Mouse (Mus musculus) limb, embryonic 13.5 days (tissue): ENCODE measurements at regions not wholly inside any gene's neighbourhood (a gene's known extent, or its start where the extent isn't known, plus 50 kb on each side); places are given as distances from the start of the nearest gene placed in this dataset.

ENCODE experiments used
- ATAC-seq: fragments of 200-750 bp; cut with Nextera tagmentation; 2 replicates; pipeline ENCODE4 v1.8.0; 2017; ENCODE audit warnings: low read depth, moderate number of reproducible peaks, moderate TSS enrichment; ENCODE audit not compliant: low FRiP score
- H3K27ac ChIP-seq: fragments of 300-500 bp; sonication (generic); 2 replicates; pipeline ENCODE4 v1.5.1; 2015; ENCODE audit warnings: inconsistent platforms, mild to moderate bottlenecking, moderate library complexity
- H3K27me3 ChIP-seq: fragments of 300-500 bp; sonication (generic); 2 replicates; pipeline ENCODE4 v1.6.1; 2015; ENCODE audit warnings: mild to moderate bottlenecking, inconsistent platforms
- H3K36me3 ChIP-seq: fragments of 300-500 bp; sonication (generic); 2 replicates; pipeline ENCODE4 v1.6.1; 2015; ENCODE audit warnings: inconsistent platforms, mild to moderate bottlenecking, moderate library complexity
- H3K4me1 ChIP-seq: fragments of 300-500 bp; sonication (generic); 2 replicates; pipeline ENCODE4 v1.6.1; 2015; ENCODE audit warnings: inconsistent platforms
- H3K4me2 ChIP-seq: fragments of 300-500 bp; sonication (generic); replicated peaks from 2 replicates; pipeline ENCODE4 v1.6.1; 2015; ENCODE audit warnings: inconsistent platforms, mild to moderate bottlenecking, moderate library complexity
- H3K4me3 ChIP-seq: fragments of 300-500 bp; sonication (generic); 2 replicates; pipeline ENCODE4 v1.5.1; 2015; ENCODE audit warnings: moderate library complexity, mild to moderate bottlenecking, inconsistent platforms
- H3K9ac ChIP-seq: fragments of 300-500 bp; sonication (generic); 2 replicates; pipeline ENCODE4 v1.6.1; 2015; ENCODE audit warnings: mild to moderate bottlenecking, inconsistent platforms
- H3K9me3 ChIP-seq: fragments of 300-500 bp; sonication (generic); 2 replicates; pipeline ENCODE4 v1.6.1; 2016; ENCODE audit warnings: inconsistent platforms
- WGBS: fragments of 180-500 bp; shearing (Covaris S2); methylation state at CpG from one replicate; pipeline ENCODE4 v1.1.7; 2015; 5-methylcytosine and 5-hydroxymethylcytosine counted together

DNA sequence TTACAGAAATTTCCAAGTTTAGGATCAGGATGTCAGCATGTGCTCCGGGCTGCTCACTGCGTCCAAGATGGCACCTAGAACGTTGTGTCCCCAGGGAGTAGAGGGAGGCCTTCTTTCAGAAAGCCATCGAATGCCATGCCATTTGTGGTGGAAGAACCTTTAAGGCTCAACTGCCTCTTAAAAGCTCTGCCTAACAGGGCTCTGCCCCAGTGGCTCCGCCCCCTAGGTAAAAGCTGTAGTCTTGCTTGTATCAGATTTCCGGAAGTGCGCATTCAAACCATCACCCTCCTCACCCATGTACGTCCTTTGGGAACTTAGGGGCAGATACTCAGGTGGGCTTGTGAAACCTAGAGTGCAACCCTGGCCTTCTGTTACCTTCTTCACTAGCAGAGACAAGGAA, 54.0 kb upstream of the Psmd7 start:
- H3K27ac ChIP-seq: no peak overlapping the region
- H3K36me3 ChIP-seq: no peaks in the 10 kb centered on the region
- no peaks in the 10 kb centered on the region for H3K4me1 ChIP-seq
- no peaks in the 10 kb centered on the region for H3K9me3 ChIP-seq
- ATAC-seq: no peak
- H3K27me3 ChIP-seq: no peaks in the 10 kb centered on the region
- no peak overlapping the region for H3K9ac ChIP-seq
- no peak overlapping the region for H3K4me2 ChIP-seq
- no peak overlapping the region for H3K4me3 ChIP-seq
- WGBS: 74% methylated on average over 8 of the region's 8 CpGs

DNA sequence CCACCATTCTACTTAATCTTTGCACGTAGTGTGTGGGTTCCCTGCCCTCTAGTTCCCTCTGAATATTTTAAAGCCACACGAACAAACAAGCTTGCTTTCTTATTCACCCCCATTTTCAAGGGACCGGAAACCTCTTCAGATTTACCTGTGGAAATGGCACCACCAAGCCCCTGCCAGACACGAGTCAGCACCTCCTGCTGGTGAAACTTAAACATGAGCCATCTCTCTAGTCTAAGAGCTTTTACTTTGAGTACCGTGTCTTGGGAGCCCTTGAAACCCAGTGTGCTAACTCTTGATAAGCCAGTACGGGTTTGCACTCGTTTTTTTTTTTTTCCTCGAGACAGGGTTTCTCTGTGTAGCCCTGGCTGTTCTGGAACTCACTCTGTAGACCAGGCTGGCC, 59.7 kb upstream of the Psmd7 start:
- ATAC-seq: no peak
- Histone ChIP-seq H3K4me3 (no peak overlapping the region), H3K36me3 (no peaks in the 10 kb centered on the region), H3K27me3 (no peaks in the 10 kb centered on the region), H3K9ac (no peak overlapping the region), H3K4me2 (no peak overlapping the region), H3K4me1 (peaks cover 22% of the 10 kb centered on the region), H3K27ac (no peak overlapping the region), H3K9me3 (no peaks in the 10 kb centered on the region)
- WGBS: 88% methylated on average over 8 of the region's 8 CpGs

DNA sequence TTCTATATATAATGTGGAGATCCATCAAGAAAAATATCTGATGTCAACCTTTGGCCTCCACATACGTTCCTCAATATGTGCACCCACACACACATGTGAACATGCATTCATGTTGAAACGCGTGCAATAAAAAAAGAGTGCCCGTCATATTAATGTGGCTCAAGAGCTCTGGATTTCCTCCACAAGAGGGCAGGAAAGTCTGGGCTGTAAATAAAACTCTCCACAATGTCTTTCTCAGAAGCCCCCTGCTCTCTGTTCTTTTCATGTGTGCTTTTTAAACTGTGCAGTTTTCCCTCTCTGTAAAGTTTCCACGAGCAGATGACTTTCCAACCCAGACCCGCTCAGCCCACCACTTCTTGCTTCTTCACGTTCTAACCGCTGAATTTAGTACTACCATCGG, 62.0 kb upstream of the Psmd7 start:
- ATAC-seq: no peak
- H3K4me3 ChIP-seq: no peak overlapping the region
- H3K27ac ChIP-seq: no peak overlapping the region
- no peak overlapping the region for H3K9ac ChIP-seq
- H3K9me3 ChIP-seq: no peaks in the 10 kb centered on the region
- no peaks in the 10 kb centered on the region for H3K27me3 ChIP-seq
- 70% methylated on average over 9 of the region's 9 CpGs for whole genome bisulfite sequencing
- H3K4me2 ChIP-seq: no peak overlapping the region
- peaks cover 22% of the 10 kb centered on the region for H3K4me1 ChIP-seq
- no peaks in the 10 kb centered on the region for H3K36me3 ChIP-seq

DNA sequence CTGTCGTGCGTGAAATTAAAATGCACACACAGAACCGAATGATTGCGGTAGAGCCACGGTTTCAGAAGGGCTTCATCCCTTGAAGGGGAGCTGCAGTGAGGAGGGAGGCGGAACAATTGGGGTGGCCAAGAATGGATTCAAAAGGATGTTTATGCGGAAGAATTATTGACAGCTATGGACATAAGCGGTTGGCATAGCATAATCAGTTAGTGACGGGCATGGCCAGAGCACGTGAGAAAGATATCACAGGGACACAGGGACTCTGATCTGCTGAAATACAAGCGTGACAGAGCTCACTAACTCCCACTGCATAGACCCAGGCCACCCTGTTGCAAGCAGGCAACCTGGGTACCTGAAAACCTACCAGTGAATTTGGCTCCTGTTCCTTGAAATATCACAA, 63.2 kb upstream of the Psmd7 start:
- Histone ChIP-seq H3K4me2 (no peak overlapping the region), H3K36me3 (no peaks in the 10 kb centered on the region), H3K4me1 (peaks cover 22% of the 10 kb centered on the region), H3K9ac (no peak overlapping the region), H3K27ac (peak overlapping the region; percentile 74), H3K27me3 (no peaks in the 10 kb centered on the region), H3K9me3 (no peaks in the 10 kb centered on the region), H3K4me3 (no peak overlapping the region)
- ATAC-seq: no peak
- WGBS: 78% methylated on average over 11 of the region's 11 CpGs

DNA sequence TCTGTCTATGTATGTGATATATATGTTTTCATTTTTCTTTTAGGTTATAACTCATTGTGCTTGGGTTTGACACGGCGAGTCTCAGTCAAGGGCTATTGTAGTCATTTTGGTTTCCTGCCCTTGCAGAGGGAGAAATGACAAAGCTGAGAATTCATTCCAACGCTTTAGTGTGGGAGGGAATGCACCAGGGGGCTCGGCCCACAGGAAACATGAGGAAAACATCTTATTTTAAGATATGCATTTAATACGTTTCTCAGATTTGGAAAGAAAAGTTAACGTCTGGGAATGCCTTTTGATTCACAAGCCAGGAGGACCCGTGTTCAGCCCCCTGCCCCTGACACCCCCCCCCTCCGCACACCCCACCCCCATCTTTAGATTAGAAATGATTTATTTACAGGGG, 64.0 kb upstream of the Psmd7 start:
- Histone ChIP-seq H3K4me2 (peak overlapping the region; percentile 28), H3K36me3 (no peaks in the 10 kb centered on the region), H3K9me3 (no peaks in the 10 kb centered on the region), H3K4me1 (peaks cover 22% of the 10 kb centered on the region), H3K27me3 (no peaks in the 10 kb centered on the region), H3K4me3 (no peak overlapping the region), H3K27ac (peak overlapping the region; percentile 74; the same call in 1 of the 2 replicates), H3K9ac (no peak overlapping the region)
- no peak for ATAC-seq
- WGBS: 31% methylated on average over 8 of the region's 8 CpGs

DNA sequence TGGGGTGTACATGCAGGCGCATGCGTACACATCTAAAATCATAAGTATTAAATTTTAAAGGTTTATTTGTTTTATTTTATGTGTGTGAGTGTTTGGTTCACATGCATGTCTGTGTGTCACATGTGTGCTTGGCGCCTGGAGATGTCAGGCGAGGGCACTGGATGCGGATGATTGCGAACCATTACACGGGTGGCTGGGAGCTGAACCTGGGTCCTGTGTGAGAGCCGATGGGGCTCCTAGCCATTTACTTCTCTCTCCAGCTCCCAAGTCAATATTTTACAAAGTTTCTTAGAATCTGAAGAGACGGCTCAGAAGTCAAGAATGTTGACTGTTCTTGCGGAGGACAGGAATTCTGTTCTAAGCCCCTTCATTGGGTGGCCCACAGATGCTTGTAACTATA, 65.4 kb upstream of the Psmd7 start:
- Histone ChIP-seq H3K9ac (no peak overlapping the region), H3K9me3 (no peaks in the 10 kb centered on the region), H3K27me3 (no peaks in the 10 kb centered on the region), H3K27ac (peak overlapping the region; percentile 16; the same call in 1 of the 2 replicates), H3K36me3 (no peaks in the 10 kb centered on the region), H3K4me1 (peaks cover 22% of the 10 kb centered on the region), H3K4me3 (no peak overlapping the region), H3K4me2 (no peak overlapping the region)
- 88% methylated on average over 10 of the region's 10 CpGs for WGBS
- no peak for ATAC-seq

DNA sequence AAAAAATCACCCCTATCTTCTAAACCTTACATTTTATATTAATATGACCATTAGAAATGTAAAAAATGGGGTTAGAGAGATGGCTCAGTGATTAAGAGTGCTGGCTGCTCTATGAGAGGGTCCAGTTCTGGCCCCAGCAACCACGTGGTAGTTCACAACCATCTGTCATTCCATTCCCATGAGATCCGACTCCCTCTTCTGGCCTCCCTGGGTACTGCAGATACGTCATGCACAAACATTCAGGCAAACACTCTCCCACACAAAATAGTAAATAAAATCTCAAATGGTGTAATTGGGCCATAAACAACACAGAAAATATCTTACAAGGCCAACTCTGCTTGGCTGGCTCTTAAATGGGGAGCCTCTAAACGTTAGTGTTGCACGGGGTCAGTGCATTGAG, 68.4 kb upstream of the Psmd7 start:
- 79% methylated on average over 5 of the region's 5 CpGs for WGBS
- Histone ChIP-seq H3K36me3 (no peaks in the 10 kb centered on the region), H3K4me2 (no peak overlapping the region)

DNA sequence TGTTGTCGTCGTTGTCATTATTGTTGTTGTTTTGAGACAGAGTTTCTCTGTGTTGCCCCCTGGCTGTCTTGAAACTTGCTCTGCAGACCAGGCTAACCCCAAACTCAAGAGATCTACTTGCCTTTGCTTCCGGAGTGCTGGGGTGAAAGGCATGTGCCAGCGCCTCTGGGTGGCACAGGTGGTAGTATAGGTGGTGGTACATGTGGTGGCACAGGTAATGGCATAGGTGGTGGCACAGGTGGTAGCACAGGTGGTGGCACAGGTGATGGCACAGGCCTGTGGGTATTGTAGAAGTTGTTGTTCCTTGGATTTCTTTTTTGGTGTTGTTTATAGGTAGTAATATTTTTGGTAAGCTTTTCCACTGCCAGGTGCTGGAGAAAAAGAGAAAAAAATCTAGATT, 69.5 kb upstream of the Psmd7 start:
- Histone ChIP-seq H3K36me3 (no peaks in the 10 kb centered on the region), H3K4me1 (no peaks in the 10 kb centered on the region), H3K9me3 (no peaks in the 10 kb centered on the region), H3K27ac (no peak overlapping the region), H3K27me3 (no peaks in the 10 kb centered on the region), H3K4me3 (no peak overlapping the region), H3K4me2 (no peak overlapping the region), H3K9ac (no peak overlapping the region)
- 94% methylated on average over 4 of the region's 4 CpGs for WGBS
- ATAC-seq: no peak

More for the DNA sequence above, 68.4 kb upstream of the Psmd7 start:
- peaks cover 10% of the 10 kb centered on the region for H3K4me1 ChIP-seq
- no peaks in the 10 kb centered on the region for H3K9me3 ChIP-seq
- no peaks in the 10 kb centered on the region for H3K27me3 ChIP-seq
- ATAC-seq: no peak
- no peak overlapping the region for H3K27ac ChIP-seq
- no peak overlapping the region for H3K4me3 ChIP-seq
- H3K9ac ChIP-seq: no peak overlapping the region

DNA sequence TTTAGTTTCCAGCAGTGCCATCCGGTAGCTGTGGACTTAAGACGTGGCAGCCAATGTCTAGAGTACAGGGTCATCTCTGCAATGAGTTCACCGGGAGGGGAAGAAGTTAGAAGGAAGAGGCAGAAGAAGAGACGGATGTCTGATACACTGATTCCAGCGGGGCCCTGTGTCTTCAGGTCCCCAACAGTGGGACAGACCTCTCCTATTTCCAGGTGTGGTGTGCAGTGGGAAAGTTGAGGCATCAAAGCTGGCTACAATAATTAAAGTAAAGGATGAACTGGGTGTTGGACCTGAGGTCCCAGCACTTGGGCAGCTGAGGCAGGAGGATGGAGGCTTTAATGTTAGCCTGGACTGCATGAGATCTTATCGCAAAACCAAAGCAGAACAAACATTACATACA, 70.1 kb upstream of the Psmd7 start:
- whole genome bisulfite sequencing: 92% methylated on average over 6 of the region's 6 CpGs
- Histone ChIP-seq H3K27ac (no peak overlapping the region), H3K4me2 (no peak overlapping the region), H3K36me3 (no peaks in the 10 kb centered on the region), H3K27me3 (no peaks in the 10 kb centered on the region), H3K9me3 (no peaks in the 10 kb centered on the region), H3K9ac (no peak overlapping the region), H3K4me1 (no peaks in the 10 kb centered on the region), H3K4me3 (no peak overlapping the region)
- ATAC-seq: no peak

DNA sequence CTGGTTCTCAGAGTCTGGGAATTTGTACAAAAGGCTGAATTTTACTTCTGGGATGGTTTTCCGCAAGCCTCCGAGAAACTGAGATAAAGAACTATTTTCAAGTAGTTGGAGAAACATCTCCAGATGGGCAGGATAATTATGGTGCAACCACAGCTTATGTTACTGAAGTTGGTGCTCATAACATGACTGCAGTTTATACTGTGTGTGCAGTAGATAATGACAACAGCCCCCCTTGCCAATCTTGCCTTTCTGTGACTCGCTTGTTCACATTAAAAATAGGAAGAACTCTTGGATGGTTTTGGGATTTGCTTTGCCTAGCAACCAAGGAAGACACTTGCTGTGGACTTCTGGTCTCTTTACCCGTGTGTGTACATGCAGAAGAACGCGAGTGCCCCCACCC, 72.4 kb upstream of the Psmd7 start:
- Histone ChIP-seq H3K9me3 (no peaks in the 10 kb centered on the region), H3K9ac (no peak overlapping the region), H3K27ac (no peak overlapping the region), H3K4me1 (no peaks in the 10 kb centered on the region), H3K27me3 (no peaks in the 10 kb centered on the region), H3K36me3 (no peaks in the 10 kb centered on the region), H3K4me3 (no peak overlapping the region), H3K4me2 (no peak overlapping the region)
- no peak for ATAC-seq
- WGBS: 89% methylated on average over 6 of the region's 6 CpGs

DNA sequence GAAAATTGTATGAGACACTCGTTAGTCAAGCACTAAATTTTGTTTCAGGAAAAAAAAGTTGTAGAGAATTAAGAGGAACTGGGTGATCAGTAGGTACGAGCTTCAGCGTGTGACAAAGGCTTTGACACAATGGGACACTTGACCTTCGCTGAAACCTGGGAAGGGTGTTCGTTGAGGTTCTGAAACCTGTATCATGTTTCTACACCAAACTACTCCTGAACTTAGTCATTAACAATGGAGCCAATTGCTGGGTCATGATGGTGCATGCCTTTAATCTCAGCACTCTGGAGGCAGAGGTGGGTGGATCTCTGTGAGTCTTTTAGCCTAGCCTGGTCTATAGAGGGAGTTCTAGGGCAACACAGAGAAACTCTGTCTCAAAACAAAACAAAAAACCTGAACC, 81.3 kb upstream of the Psmd7 start:
- 90% methylated on average over 5 of the region's 5 CpGs for WGBS
- Histone ChIP-seq H3K27me3 (no peaks in the 10 kb centered on the region), H3K4me2 (no peak overlapping the region), H3K27ac (no peak overlapping the region), H3K9ac (no peak overlapping the region), H3K9me3 (no peaks in the 10 kb centered on the region), H3K4me3 (no peak overlapping the region), H3K36me3 (no peaks in the 10 kb centered on the region), H3K4me1 (peaks cover 14% of the 10 kb centered on the region)
- ATAC-seq: no peak

DNA sequence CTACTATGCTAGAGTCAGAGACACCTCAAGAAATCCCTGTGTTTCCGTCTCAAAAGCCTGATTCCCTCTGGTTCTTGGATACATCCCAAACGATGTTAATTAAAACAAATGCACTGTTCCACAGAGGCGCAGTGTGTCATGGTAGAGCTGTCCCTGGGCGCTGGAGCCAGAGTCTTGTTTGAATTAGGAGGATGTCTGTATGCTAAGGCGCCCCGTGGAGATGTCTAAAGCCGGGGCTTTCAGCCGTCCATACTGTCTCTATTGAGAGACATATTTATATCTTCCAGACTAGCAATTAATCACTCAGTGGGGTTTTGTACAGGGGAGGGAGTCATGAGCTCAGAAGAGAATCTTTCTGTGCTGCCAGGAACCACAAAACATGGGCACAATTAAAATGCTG, 83.2 kb upstream of the Psmd7 start:
- Histone ChIP-seq H3K9ac (no peak overlapping the region), H3K4me1 (peaks cover 14% of the 10 kb centered on the region), H3K27me3 (no peaks in the 10 kb centered on the region), H3K9me3 (no peaks in the 10 kb centered on the region), H3K4me3 (no peak overlapping the region), H3K4me2 (no peak overlapping the region), H3K36me3 (no peaks in the 10 kb centered on the region), H3K27ac (no peak overlapping the region; the same call in 1 of the 2 replicates)
- WGBS: 18% methylated on average over 8 of the region's 8 CpGs
- ATAC-seq: 0 out of 2 replicates have a peak, but pooled peaks have one; percentile 54

DNA sequence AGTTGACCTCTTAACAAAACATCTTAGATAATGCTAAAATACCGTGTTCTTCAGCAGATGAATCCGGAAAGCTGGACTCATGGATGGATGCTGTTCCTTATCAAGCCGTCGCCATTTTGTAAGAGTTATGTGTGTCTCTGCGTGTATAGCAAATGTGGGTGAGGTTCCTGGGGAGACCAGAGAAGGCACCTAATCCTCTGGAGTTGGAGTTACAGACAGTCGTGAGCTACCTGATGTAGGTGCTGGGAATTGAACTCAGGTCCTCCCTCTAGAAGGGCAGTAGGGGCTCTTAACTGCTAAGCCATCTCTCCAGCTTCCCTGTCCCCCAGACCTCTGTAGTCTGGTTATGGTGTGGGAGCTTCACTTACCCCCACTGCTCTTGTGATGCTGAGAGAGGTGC, 84.4 kb upstream of the Psmd7 start:
- Histone ChIP-seq H3K27me3 (no peaks in the 10 kb centered on the region), H3K4me2 (no peak overlapping the region), H3K4me3 (no peak overlapping the region), H3K27ac (no peak overlapping the region), H3K4me1 (peaks cover 14% of the 10 kb centered on the region), H3K9ac (no peak overlapping the region), H3K36me3 (no peaks in the 10 kb centered on the region), H3K9me3 (no peaks in the 10 kb centered on the region)
- ATAC-seq: no peak
- WGBS: 92% methylated on average over 6 of the region's 6 CpGs
